Mouse (Mus musculus) embryonic fibroblast, embryonic 13.5 days (primary cell): ENCODE measurements around the gene Snx27.

Experiments used
- CTCF ChIP-seq: IDR thresholded peaks from 2 replicates; pipeline ENCODE4 v1.5.1; 2011; ENCODE audit warnings: mild to moderate bottlenecking, control low read depth, low read length, moderate library complexity, borderline replicate concordance; ENCODE audit not compliant: insufficient read depth
- POLR2A ChIP-seq: IDR thresholded peaks from 2 replicates; pipeline ENCODE4 v1.6.1; 2011; ENCODE audit warnings: low read depth, mild to moderate bottlenecking, control low read depth, low read length, moderate library complexity

DNA sequence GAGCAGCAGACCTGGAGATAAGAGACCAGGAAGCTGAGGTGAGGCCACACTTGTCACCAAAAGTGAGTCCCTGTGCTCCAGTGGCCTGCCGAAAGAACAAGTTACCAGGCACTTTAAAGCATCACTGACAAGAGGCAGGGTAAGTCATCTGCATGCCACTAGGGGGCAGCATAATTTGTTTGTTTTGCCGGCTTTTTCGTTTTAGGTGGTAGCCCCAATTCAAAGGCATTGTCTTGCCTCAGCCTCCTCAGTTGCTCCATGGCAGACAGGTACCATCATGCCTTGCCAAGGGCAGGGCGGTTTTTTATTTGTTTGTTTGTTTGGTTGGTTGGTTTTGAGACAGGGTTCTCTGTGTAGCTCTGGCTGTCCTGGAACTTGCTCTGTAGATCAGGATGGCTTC lies 34.2 kb upstream of the Snx27 start:
- TF ChIP-seq POLR2A: no peak
- no peak for TF ChIP-seq CTCF
